Mouse (Mus musculus) lung, adult 2 months (tissue): ENCODE measurements around the gene Yeats2.

Source experiments
- CTCF ChIP-seq: fragments of 200-500 bp; IDR thresholded peaks from 2 replicates; pipeline ENCODE4 v1.5.1; 2011; ENCODE audit warnings: mild to moderate bottlenecking, low read length, control low read depth; ENCODE audit not compliant: insufficient read depth
- POLR2A ChIP-seq: fragments of 200-500 bp; IDR thresholded peaks from 2 replicates; pipeline ENCODE4 v1.6.1; 2011; ENCODE audit warnings: low read depth, mild to moderate bottlenecking, control low read depth, low read length, borderline replicate concordance; ENCODE audit errors: extremely low read depth

- TF ChIP-seq CTCF (no peak), POLR2A (no peak)
Observed at GRCm38 (mm10) chr16:20098866-20099629, 41.8 kb upstream of the Yeats2 start.
